Mouse (Mus musculus) c-Kit-positive CD71-positive TER-119-negative erythroid progenitor cells, embryonic 14.5 days (primary cell): ENCODE results near the gene Gm6034.
"Not testable (repeated sequence)": the region's sequence is repeated elsewhere in the genome, so short reads cannot be mapped to it uniquely, and the experiment has no call there.

Experiments
- DNase-seq: peaks from one replicate; pipeline ENCODE4 v3.0.0-alpha.2; 2013; ENCODE audit warnings: low read depth

The Gm6034 gene

GRCm38 (mm10) chr17:36042610-36043169 lies at the start of gene Gm6034, which contains the start of gene H2-T22:
Gene Gm6034 (plus strand): TSS chr17:36042961.
Gene H2-T22 (minus strand): TSS chr17:36042747.
- DNase-seq: peak; percentile 83

GRCm38 (mm10) chr17:35993675-35994074 lies 49.1 kb upstream of the Gm6034 start:
- no peak for DNase-seq

GRCm38 (mm10) chr17:35994175-35994878 lies 48.4 kb upstream of the Gm6034 start:
- DNase-seq: peak; percentile 79

- DNase-seq: no peak
Observed at GRCm38 (mm10) chr17:35994879-35995240, 47.9 kb upstream of the Gm6034 start.

GRCm38 (mm10) chr17:35996949-35997348 lies 45.8 kb upstream of the Gm6034 start:
- DNase-seq: peak; percentile 99

GRCm38 (mm10) chr17:35997713-35998510 lies 44.8 kb upstream of the Gm6034 start:
- DNase-seq: no peak

GRCm38 (mm10) chr17:35998545-35999305 lies 44.0 kb upstream of the Gm6034 start:
- no peak for DNase-seq

GRCm38 (mm10) chr17:35999356-35999755 lies 43.4 kb upstream of the Gm6034 start:
- DNase-seq: no peak

- no peak for DNase-seq
Observed at GRCm38 (mm10) chr17:36000349-36000748, 42.4 kb upstream of the Gm6034 start.

- no peak for DNase-seq
Observed at GRCm38 (mm10) chr17:36001121-36001897, 41.5 kb upstream of the Gm6034 start.

- peak; percentile 77 for DNase-seq
Observed at GRCm38 (mm10) chr17:36001966-36002365, 40.8 kb upstream of the Gm6034 start.

GRCm38 (mm10) chr17:36003331-36003730 lies 39.4 kb upstream of the Gm6034 start:
- no peak for DNase-seq

- not testable (repeated sequence) for DNase-seq
Observed at GRCm38 (mm10) chr17:36004409-36004808, 38.4 kb upstream of the Gm6034 start.

- no peak for DNase-seq
Observed at GRCm38 (mm10) chr17:36014977-36015376, 27.8 kb upstream of the Gm6034 start.

- no peak for DNase-seq
Observed at GRCm38 (mm10) chr17:36017046-36017445, 25.7 kb upstream of the Gm6034 start.

GRCm38 (mm10) chr17:36018979-36019378 lies 23.8 kb upstream of the Gm6034 start:
- no peak for DNase-seq

GRCm38 (mm10) chr17:36019519-36019918 lies 23.2 kb upstream of the Gm6034 start:
- no peak for DNase-seq

- DNase-seq: no peak
Observed at GRCm38 (mm10) chr17:36020191-36021073, 22.3 kb upstream of the Gm6034 start, which contains the start of gene H2-T24. Gene H2-T24 (minus strand): TSS chr17:36020560.

GRCm38 (mm10) chr17:36021309-36021708 lies 21.5 kb upstream of the Gm6034 start:
- DNase-seq: no peak

- no peak for DNase-seq
Observed at GRCm38 (mm10) chr17:36022098-36022497, 20.7 kb upstream of the Gm6034 start.
